Mouse (Mus musculus) heart, postnatal 0 days (tissue): ENCODE results near the gene Zfp213. TPM values are rescaled to one million over a fixed set of nuclear protein-coding genes. Genes with fewer than 3 reads are reported as not detected.

Source experiments
- ATAC-seq: fragments of 200-750 bp; cut with Nextera tagmentation; 2 replicates; pipeline ENCODE4 v1.8.0; 2017; ENCODE audit warnings: low read depth, moderate number of reproducible peaks, moderate library complexity; ENCODE audit not compliant: insufficient read depth
- DNase-seq: peaks from one replicate; pipeline ENCODE4 v3.0.0-alpha.2; 2016; ENCODE audit warnings: low spot score
- H3K27ac ChIP-seq: fragments of 300-500 bp; sonication (generic); 2 replicates; pipeline ENCODE4 v1.5.1; 2014; ENCODE audit warnings: low read depth, mild to moderate bottlenecking
- H3K27me3 ChIP-seq: fragments of 300-500 bp; sonication (generic); 2 replicates; pipeline ENCODE4 v1.6.1; 2014; ENCODE audit warnings: low read length, mixed read lengths; ENCODE audit not compliant: control insufficient read depth, insufficient read depth
- H3K36me3 ChIP-seq: fragments of 300-500 bp; sonication (generic); replicated peaks from 2 replicates; pipeline ENCODE4 v1.6.1; 2014; ENCODE audit warnings: low read length, mixed read lengths; ENCODE audit not compliant: control insufficient read depth, insufficient read depth
- H3K4me1 ChIP-seq: fragments of 300-500 bp; sonication (generic); 2 replicates; pipeline ENCODE4 v1.6.1; 2014; ENCODE audit warnings: antibody characterized with exemption; ENCODE audit not compliant: control insufficient read depth, insufficient read depth
- H3K4me2 ChIP-seq: fragments of 300-500 bp; sonication (generic); 2 replicates; pipeline ENCODE4 v1.6.1; 2014; ENCODE audit warnings: low read depth, mild to moderate bottlenecking, low read length, moderate library complexity
- H3K4me3 ChIP-seq: fragments of 300-500 bp; sonication (generic); 2 replicates; pipeline ENCODE4 v1.5.1; 2014; ENCODE audit warnings: low read depth, low read length
- H3K9ac ChIP-seq: fragments of 300-500 bp; sonication (generic); replicated peaks from 2 replicates; pipeline ENCODE4 v1.6.1; 2014; ENCODE audit warnings: low read depth, low read length, mixed read lengths
- H3K9me3 ChIP-seq: fragments of 300-500 bp; sonication (generic); replicated peaks from 2 replicates; pipeline ENCODE4 v1.6.1; 2016; ENCODE audit warnings: low read length; ENCODE audit not compliant: control insufficient read depth
- CTCF ChIP-seq: IDR thresholded peaks from 2 replicates; pipeline ENCODE4 v1.5.1; 2016; ENCODE audit warnings: antibody characterized with exemption, control low read depth, low read depth
- EP300 ChIP-seq: IDR thresholded peaks from 2 replicates; pipeline ENCODE4 v1.6.1; 2016; ENCODE audit warnings: antibody characterized with exemption, low read depth
- WGBS: fragments of 180-500 bp; shearing (Covaris S2); extraction: QIAGEN DNeasy Blood & Tissue Kit; methylation state at CpG from one replicate; pipeline ENCODE4 v1.1.7; 2014; 5-methylcytosine and 5-hydroxymethylcytosine counted together
- polyA plus RNA-seq: library from polyadenylated mRNA; unstranded; fragments of >200 nt; fragmentation: Nextera tagmentation; extraction: Ambion mirVana; gene quantifications from 2 replicates; pipeline ENCODE4 v1.2.1, GENCODE M21; 2015
- total RNA-seq: library from RNA; depleted of rRNA; stranded (reverse); fragments of >200 nt; gene quantifications from 2 replicates; pipeline ENCODE4 v1.2.3, GENCODE M21; 2014; ENCODE audit warnings: low replicate concordance

Zfp213 gene
- total and polyA plus RNA-seq, 2 experiments from 2014 or later: 9.8 to 21.4 TPM

GRCm38 (mm10) chr17:23550856-23551255 lies 13.2 kb downstream of the Zfp213 start:
- WGBS: 2% methylated on average over 15 of the region's 15 CpGs
- H3K4me2 ChIP-seq: peak overlapping the region; percentile 71
- DNase-seq (no peak), ATAC-seq (no peak)
- peak overlapping the region; percentile 42 for H3K9ac ChIP-seq
- no peaks in the 10 kb centered on the region for H3K27me3 ChIP-seq
- no peaks in the 10 kb centered on the region for H3K9me3 ChIP-seq
- H3K4me1 ChIP-seq: no peaks in the 10 kb centered on the region; the same call in 1 of the 2 replicates
- TF ChIP-seq CTCF (no peak), EP300 (no peak)
- H3K4me3 ChIP-seq: peak overlapping the region; percentile 53
- H3K36me3 ChIP-seq: no peaks in the 10 kb centered on the region
- peak overlapping the region; percentile 66 for H3K27ac ChIP-seq

- TF ChIP-seq EP300: no peak
- no peak for TF ChIP-seq CTCF
- WGBS: 1% methylated on average over 22 of the region's 22 CpGs
- Histone ChIP-seq H3K4me1 (no peaks in the 10 kb centered on the region; the same call in 1 of the 2 replicates), H3K9me3 (no peaks in the 10 kb centered on the region), H3K9ac (peak overlapping the region; percentile 42), H3K4me2 (peak overlapping the region; percentile 71), H3K4me3 (peak overlapping the region; percentile 53), H3K27me3 (no peaks in the 10 kb centered on the region), H3K36me3 (no peaks in the 10 kb centered on the region), H3K27ac (peak overlapping the region; percentile 66)
- DNase-seq: peak; percentile 86
- ATAC-seq: peak; percentile 72
Measured at GRCm38 (mm10) chr17:23550188-23550791, 13.7 kb downstream of the Zfp213 start.

GRCm38 (mm10) chr17:23549441-23549840 lies 14.6 kb downstream of the Zfp213 start:
- no peak for ATAC-seq
- Histone ChIP-seq H3K9ac (no peak overlapping the region), H3K27ac (no peak overlapping the region), H3K4me3 (peak overlapping the region; percentile 53), H3K27me3 (no peaks in the 10 kb centered on the region), H3K9me3 (no peaks in the 10 kb centered on the region), H3K4me2 (peak overlapping the region; percentile 71), H3K36me3 (no peaks in the 10 kb centered on the region), H3K4me1 (no peaks in the 10 kb centered on the region; the same call in 1 of the 2 replicates)
- TF ChIP-seq CTCF (no peak), EP300 (no peak)
- no peak for DNase-seq
- WGBS: 10% methylated on average over 9 of the region's 9 CpGs

DNA sequence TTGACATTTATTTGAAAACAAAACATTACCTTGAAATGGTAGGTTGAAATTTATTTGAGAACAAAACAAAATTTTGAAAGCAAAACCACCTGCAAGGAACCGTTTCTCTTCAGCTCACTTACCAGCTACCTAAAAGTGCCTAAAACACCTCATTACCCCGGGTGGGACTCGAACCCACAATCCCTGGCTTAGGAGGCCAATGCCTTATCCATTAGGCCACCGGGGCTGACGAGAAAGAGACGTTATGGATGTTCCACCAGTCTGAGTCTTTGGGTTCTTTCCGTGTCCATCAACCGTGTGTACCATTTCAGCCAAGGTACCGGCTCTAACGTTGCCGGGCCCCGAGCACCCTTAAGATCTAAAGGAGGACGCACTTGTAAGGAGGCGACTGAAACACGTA lies 15.4 kb downstream of the Zfp213 start:
- H3K9ac ChIP-seq: no peak overlapping the region
- no peak for ATAC-seq
- no peak for DNase-seq

GRCm38 (mm10) chr17:23547681-23548443 lies 16.2 kb downstream of the Zfp213 start:
- Histone ChIP-seq H3K9me3 (no peaks in the 10 kb centered on the region), H3K4me2 (no peak overlapping the region), H3K4me1 (no peaks in the 10 kb centered on the region; the same call in 1 of the 2 replicates), H3K36me3 (no peaks in the 10 kb centered on the region), H3K9ac (no peak overlapping the region), H3K27me3 (no peaks in the 10 kb centered on the region), H3K27ac (no peak overlapping the region), H3K4me3 (no peak overlapping the region)
- WGBS: 53% methylated on average over 11 of the region's 11 CpGs
- TF ChIP-seq CTCF: no peak
- no peak for TF ChIP-seq EP300
- DNase-seq (no peak), ATAC-seq (no peak)

More for the DNA sequence above, 15.4 kb downstream of the Zfp213 start:
- H3K4me3 ChIP-seq: peak overlapping the region; percentile 53
- no peaks in the 10 kb centered on the region; the same call in 1 of the 2 replicates for H3K4me1 ChIP-seq
- no peaks in the 10 kb centered on the region for H3K36me3 ChIP-seq
- 2% methylated on average over 15 of the region's 15 CpGs for WGBS
- H3K4me2 ChIP-seq: peak overlapping the region; percentile 71
- H3K9me3 ChIP-seq: no peaks in the 10 kb centered on the region
- H3K27ac ChIP-seq: no peak overlapping the region
- TF ChIP-seq CTCF: no peak
- H3K27me3 ChIP-seq: no peaks in the 10 kb centered on the region
